Mouse (Mus musculus): ENCODE measurements around the gene Zc3h7b.
A peak's percentile ranks its signal among the peaks of the same experiment; 100 is the strongest.
"Not testable (repeated sequence)": the region's sequence is repeated elsewhere in the genome, so short reads cannot be mapped to it uniquely, and the experiment has no call there.

Zc3h7b gene

DNA sequence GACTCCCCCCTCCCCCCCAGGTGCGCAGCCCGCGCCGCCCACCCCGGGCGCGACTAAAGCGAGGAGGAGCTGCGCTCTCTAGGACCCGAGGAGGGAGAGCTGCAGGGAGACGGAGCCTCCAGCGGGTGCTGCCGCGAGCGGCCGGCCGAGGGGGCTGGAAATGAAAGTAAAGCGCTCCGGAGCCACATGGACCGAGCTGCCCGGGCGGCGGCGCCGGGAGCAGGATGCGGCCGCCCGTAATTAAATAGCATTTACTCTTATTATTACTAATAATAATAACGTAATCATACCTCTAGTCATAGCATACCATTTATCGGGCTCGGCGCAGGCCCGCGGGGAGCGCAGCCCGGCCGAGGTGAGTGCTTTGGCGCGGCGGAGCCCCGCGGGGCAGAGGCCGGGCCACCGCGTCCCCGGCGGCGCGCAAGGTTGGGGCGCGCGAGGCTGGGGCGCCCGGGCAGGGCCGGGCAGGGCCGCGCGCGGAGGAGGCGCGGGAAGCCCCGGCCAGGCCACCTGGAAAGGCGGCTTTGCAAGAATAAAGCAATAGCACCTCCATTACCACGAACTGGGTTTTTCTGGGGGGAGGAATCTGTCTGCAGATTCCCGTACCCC lies at the start of gene Zc3h7b, which contains the start of gene Rangap1:
TSS of gene Zc3h7b (plus strand) at position 66 of the 609 bp plus-strand sequence.
TSS of gene Rangap1 (minus strand) at position 539 of the 609 bp plus-strand sequence.
- peak; percentile 78 for DNase-seq

DNA sequence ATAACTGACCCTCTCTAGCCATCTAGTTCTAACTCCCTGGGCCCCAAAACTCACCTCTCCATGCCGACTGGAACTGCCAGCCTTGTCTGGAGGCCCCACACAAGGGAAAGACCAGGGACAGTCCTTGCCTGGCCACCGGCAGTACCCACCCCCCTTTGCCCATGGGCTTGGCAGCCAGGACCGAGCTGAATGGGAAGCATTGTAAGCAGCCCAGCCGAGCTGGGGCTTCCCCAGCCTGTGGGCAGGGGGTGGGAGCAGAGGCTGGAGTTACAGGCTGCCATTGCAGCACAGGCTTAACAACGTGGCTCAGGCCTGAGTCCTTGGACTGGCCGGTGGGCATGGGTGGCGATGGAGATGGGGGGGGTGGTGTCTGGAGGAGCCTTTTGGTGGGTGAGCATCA lies 47.7 kb upstream of the Zc3h7b start, which contains the start of gene Chadl:
TSS of gene Chadl (minus strand) at position 113 of the 400 bp plus-strand sequence.
- DNase-seq = no peak

DNA sequence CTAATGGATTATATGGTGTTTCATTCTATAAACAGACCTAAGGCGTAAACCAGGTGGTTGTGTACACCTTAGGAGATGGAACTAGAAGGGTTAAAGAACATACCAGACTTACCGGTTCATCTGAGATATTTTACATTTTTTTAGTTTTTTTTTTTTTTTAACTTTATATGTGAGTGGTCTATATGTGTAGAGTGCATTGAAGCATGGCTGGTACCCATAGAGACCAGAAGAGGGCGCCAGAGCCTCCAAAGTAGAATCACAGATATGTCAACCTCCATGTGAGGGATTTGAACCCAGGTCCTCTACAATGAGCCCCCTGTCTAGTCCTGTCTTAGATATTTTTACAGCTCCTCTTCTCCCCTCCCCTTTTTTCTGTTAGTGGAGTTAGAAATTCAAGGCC lies 47.0 kb upstream of the Zc3h7b start:
- peak; percentile 66 for DNase-seq

GRCm38 (mm10) chr15:81698532-81698931 lies 46.3 kb upstream of the Zc3h7b start:
- peak; percentile 40 for DNase-seq

- DNase-seq = no peak
Measured at GRCm38 (mm10) chr15:81700161-81700560, 44.7 kb upstream of the Zc3h7b start.

- peak; percentile 27 for DNase-seq
Measured at GRCm38 (mm10) chr15:81700601-81701000, 44.3 kb upstream of the Zc3h7b start.

GRCm38 (mm10) chr15:81701350-81701749 lies 43.5 kb upstream of the Zc3h7b start:
- DNase-seq = not testable (repeated sequence)

GRCm38 (mm10) chr15:81702306-81703093 lies 42.4 kb upstream of the Zc3h7b start:
- no peak for DNase-seq

- DNase-seq = no peak
Measured at GRCm38 (mm10) chr15:81703094-81703489, 41.8 kb upstream of the Zc3h7b start.

- no peak for DNase-seq
Measured at GRCm38 (mm10) chr15:81708991-81709390, 35.9 kb upstream of the Zc3h7b start.

DNA sequence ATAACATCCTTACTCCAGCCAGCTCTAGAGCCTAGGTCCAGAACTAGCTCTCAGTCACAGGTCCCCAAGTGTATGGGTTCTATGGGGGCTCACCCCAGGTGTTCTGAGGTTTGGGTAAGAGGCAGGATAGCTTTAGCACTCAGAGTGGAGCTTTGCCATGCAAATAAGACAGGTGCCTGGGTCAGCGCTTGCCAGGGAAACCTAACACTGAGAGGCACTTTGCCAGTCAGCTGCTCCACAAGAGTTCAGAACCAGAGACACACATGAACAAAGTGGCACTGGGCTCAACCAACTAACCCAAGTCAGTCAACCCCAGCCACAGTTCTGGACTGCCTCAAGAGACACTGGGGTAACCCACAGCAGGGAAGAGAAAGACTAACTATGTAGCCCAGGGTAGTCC lies 35.2 kb upstream of the Zc3h7b start:
- DNase-seq = no peak

GRCm38 (mm10) chr15:81710801-81711200 lies 34.1 kb upstream of the Zc3h7b start:
- DNase-seq = no peak

DNA sequence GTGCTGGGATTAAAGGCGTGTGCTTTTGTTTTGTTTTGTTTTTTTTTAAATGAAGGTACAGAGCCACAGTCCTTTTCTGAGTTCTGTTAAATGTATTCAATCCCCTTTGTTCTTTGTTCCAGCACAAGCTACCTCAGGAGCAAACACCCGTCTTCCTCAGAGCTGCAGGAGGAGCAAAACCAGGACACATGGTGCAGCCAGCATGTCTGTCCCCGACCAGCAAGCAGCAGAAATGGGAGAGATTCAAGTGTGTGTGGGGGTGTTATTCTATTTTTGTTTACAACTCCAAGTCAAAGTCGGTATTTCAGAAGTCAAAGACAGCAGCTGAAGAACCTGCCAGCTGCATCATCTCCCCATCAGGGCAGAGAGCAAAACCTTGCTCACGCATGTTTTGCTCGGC lies 31.1 kb upstream of the Zc3h7b start:
- DNase-seq = no peak

- no peak for DNase-seq
Measured at GRCm38 (mm10) chr15:81718336-81719138, 26.3 kb upstream of the Zc3h7b start.

DNA sequence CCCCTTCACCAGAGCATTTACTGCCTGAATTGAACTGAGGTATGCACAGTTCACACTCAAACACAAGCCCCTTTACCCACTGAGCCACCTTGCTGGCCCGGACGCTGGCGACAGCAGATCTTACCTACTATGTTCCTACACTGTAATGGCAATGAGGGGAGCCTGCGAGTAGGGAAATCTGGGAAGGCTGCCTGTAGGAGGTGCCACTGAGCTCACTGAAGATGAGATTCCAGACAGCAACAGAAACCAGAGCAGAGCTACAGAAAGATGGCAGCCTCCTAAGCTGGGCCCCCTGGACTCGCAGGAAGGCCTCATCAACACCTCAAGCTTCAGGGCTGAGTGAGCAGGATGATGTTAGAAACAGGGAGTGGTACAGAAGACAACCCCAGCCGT lies 25.7 kb upstream of the Zc3h7b start:
- no peak for DNase-seq

DNA sequence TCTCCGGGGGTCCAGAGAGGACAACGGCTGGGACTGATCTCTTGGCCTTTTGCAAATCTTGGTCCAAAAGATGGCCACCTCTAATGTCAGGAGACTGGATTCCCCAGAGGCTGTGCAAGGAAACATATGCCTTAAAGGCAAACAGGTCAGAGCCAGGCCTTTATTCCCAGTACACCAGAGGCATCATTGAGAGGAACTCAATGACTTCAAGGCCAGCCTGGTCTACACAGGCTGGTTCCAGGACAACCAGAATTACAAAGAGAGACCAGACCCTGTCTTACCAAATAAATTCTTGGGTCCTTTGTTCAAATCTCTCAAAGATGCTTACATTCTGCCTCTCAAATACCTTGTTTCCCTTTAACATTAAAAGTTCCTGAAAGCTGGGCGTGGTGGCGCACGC lies 22.5 kb upstream of the Zc3h7b start:
- no peak for DNase-seq

DNA sequence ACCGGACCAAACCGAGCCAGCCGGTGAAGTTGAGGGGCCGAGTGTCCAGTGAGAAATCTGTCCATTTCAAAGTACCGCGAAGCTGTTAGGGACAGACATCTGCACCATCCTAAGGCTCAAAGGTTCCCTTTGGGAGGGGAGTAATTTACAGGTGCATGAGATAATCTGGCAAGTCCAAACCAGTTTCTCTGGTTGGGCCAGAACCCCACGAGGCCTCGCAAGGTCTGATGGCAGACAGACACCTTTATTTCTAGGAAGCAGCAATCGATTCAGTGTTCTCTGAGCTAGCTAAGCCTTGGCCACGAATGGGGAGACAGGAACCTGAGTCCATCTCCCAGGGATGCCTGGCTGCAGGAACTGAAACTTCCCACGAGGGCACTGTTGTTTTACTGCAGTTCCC lies 21.2 kb upstream of the Zc3h7b start:
- DNase-seq = no peak

DNA sequence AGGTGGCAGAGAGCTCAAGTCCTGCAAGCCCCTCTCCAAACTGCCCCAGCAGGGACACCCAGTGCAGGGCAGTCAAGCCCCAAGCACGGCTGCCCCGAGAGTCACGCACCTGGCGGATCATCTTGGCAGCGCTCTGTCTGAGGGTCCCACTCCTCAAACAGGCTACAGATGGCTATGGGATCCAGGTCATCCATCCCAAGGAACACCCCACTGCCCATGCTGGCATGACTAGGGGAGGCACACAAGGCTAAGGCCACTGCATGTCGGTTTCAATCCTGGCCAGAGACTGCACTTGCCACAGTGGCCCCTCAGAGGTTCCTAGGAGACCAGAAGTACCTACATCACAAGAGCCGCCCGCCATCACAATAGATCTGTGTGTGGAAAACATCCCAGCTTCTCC lies 18.9 kb upstream of the Zc3h7b start:
- no peak for DNase-seq

- DNase-seq = peak; percentile 19
Measured at GRCm38 (mm10) chr15:81729241-81729791, 15.5 kb upstream of the Zc3h7b start.

DNA sequence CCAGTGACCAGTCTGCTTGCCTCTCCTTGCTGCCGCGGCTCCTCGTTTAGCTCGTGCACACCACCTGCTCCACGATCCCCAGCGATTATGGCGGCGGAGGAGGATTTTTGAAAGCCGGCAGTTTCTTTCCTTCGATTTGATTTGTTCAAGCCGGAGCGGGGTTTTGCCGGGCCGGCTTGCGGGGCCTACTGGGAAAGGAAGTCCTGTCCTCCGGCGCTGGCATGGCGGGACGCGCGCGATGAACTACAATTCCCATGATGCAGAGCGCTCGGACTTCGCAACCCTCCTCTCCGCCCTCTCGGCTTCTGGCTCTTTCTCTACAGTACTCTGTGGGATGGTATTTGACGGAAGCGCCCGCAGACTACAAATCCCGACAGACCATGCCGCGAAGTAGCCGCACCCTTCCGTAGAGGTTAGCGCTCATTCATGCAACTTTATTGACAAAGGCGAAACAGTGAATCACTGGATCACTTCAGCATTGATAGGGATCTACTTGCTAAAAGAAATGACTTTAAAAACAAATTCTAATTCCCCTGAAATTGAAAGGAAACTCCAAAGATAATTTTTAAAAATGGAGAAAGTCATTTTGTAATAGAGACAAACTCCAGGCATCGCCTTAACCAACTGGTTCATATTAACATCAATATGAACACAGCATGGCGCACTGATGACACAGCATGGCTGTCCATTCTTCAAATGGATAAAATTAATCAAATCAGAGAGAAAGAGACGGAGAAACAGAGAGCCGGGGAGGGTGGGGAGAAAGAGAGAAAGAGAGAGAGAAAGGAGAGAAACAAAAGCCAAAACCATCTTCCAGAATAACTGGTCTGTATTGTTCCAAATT lies 14.8 kb upstream of the Zc3h7b start:
- DNase-seq = peak; percentile 99

DNA sequence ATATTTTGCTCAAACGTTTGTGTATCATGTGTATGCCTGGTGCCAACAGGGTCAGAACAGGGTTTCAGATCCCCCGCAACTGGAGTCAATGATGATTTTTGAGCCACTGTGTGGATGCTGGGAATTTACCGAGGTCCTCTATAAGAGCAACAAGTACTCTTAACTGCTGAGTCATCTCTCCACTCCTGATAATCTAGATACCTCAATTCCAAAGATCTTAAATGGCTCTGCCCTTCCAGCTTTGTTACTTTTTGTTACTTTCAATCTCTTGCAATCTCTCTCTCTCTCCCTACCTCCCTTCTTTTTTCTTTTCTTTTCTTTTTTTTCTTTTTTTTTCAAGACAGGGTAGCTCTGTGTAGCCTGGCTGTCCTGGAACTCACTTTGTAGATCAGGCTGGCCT lies 9.8 kb upstream of the Zc3h7b start:
- DNase-seq = no peak

- peak; percentile 59 for DNase-seq
Measured at GRCm38 (mm10) chr15:81739296-81739695, 5.6 kb upstream of the Zc3h7b start.

Measured in lung, postnatal 36 days (tissue).